Mouse (Mus musculus) liver (tissue): ENCODE measurements around the gene Spint5.
A peak's percentile ranks its signal among the peaks of the same experiment; 100 is the strongest.
"Not testable (repeated sequence)": the region's sequence is repeated elsewhere in the genome, so short reads cannot be mapped to it uniquely, and the experiment has no call there.

Experiments
- DNase-seq: peaks from one replicate; pipeline ENCODE4 v3.0.0-alpha.2; 2020; ENCODE audit warnings: mixed read lengths

Gene Spint5

GRCm38 (mm10) chr2:164715005-164715404 is at the start of gene Spint5:
TSS of gene Spint5 (plus strand) at chr2:164715305.
- DNase-seq = no peak

GRCm38 (mm10) chr2:164670261-164670660 is 44.8 kb upstream of the Spint5 start:
- no peak for DNase-seq

- no peak for DNase-seq
These were observed 44.2 kb upstream of the Spint5 start for GRCm38 (mm10) chr2:164670938-164671337.

- DNase-seq = no peak
These were observed 41.1 kb upstream of the Spint5 start, which contains the start of gene Wfdc11 for GRCm38 (mm10) chr2:164673987-164674386. TSS of gene Wfdc11 (minus strand) at chr2:164674087.

- DNase-seq = no peak
These were observed 39.0 kb upstream of the Spint5 start for GRCm38 (mm10) chr2:164676103-164676502.

- no peak for DNase-seq
These were observed 38.0 kb upstream of the Spint5 start for GRCm38 (mm10) chr2:164676916-164677685.

GRCm38 (mm10) chr2:164678848-164679625 is 36.1 kb upstream of the Spint5 start:
- peak; percentile 78 for DNase-seq

GRCm38 (mm10) chr2:164679906-164680305 is 35.2 kb upstream of the Spint5 start:
- peak; percentile 14 for DNase-seq

GRCm38 (mm10) chr2:164684807-164685206 is 30.3 kb upstream of the Spint5 start, which contains the start of gene Wfdc13:
TSS of gene Wfdc13 (plus strand) at chr2:164685107.
- no peak for DNase-seq

- no peak for DNase-seq
These were observed 16.9 kb upstream of the Spint5 start, which contains the start of gene Spint4 for GRCm38 (mm10) chr2:164698201-164698600. TSS of gene Spint4 (plus strand) at chr2:164698501.

GRCm38 (mm10) chr2:164700959-164701358 is 14.1 kb upstream of the Spint5 start:
- DNase-seq = no peak

- no peak for DNase-seq
These were observed 13.3 kb upstream of the Spint5 start for GRCm38 (mm10) chr2:164701761-164702160.

- no peak for DNase-seq
These were observed 10.9 kb upstream of the Spint5 start for GRCm38 (mm10) chr2:164704235-164704634.

- no peak for DNase-seq
These were observed 9.8 kb upstream of the Spint5 start for GRCm38 (mm10) chr2:164705328-164705727.

GRCm38 (mm10) chr2:164705991-164706390 is 9.1 kb upstream of the Spint5 start:
- DNase-seq = no peak

- DNase-seq = not testable (repeated sequence)
These were observed 1.2 kb downstream of the Spint5 start for GRCm38 (mm10) chr2:164716194-164716786.

- DNase-seq = no peak
These were observed 8.2 kb downstream of the Spint5 start for GRCm38 (mm10) chr2:164723276-164723675.

GRCm38 (mm10) chr2:164725895-164726619 is 11.0 kb downstream of the Spint5 start:
- peak; percentile 78 for DNase-seq

- no peak for DNase-seq
These were observed 16.6 kb downstream of the Spint5 start for GRCm38 (mm10) chr2:164731719-164732118.

- no peak for DNase-seq
These were observed 18.2 kb downstream of the Spint5 start for GRCm38 (mm10) chr2:164733259-164733658.

- DNase-seq = no peak
These were observed 19.7 kb downstream of the Spint5 start for GRCm38 (mm10) chr2:164734839-164735238.

- DNase-seq = no peak
These were observed 20.3 kb downstream of the Spint5 start for GRCm38 (mm10) chr2:164735446-164735845.
